Mouse (Mus musculus) right cerebral cortex, postnatal 4 days (tissue): ENCODE data around the gene Dnajb1.
"Not testable (repeated sequence)": the region's sequence is repeated elsewhere in the genome, so short reads cannot be mapped to it uniquely, and the experiment has no call there.

ENCODE experiments used
- DNase-seq: peaks from one replicate; pipeline ENCODE4 v3.0.0-alpha.2; 2022

Gene Dnajb1

DNA sequence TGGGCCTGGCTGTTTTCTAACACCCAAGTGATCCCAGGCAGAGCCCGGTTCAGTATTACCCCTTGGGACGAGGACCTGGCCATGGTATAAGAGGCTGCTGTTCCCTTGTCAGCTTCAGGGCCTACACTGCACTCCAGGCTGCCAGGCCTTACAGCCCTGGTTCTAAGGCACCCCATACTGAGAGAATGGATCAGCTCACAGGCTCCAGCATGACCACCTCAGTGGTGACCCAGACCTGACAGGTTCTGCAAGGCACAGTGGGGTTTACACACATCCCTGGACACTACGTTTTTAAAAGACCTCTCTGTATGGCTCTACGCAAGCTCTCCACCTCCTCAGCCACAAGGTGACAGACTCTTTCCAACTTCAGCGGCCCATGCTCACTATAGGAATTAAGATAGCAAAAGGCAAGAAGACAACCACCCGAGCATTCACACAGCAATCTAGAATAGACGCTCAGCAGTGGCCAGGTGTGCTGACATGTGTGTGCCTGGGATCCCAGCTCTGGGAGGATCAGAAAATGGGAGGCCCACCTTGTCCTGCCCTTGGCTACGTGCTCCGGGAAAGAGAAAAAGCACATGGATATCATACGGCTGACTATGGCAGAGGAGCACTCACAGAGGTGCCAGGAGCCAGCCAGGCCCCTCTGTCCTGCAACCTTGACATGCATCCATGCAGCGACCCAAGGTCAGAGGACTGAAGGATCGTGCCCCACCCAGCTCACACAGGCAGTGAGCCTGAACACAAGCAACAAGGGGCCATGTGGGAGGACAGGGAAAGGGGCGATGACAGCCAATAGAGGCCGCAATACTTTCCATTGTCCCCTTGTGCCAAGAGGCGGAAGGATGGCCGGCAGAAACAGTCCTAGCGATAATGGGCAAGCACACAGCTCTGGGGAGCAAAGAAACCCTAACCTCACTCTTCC lies 29.6 kb upstream of the Dnajb1 start:
- DNase-seq: no peak

GRCm38 (mm10) chr8:83579676-83580075 lies 28.3 kb upstream of the Dnajb1 start:
- DNase-seq: no peak

DNA sequence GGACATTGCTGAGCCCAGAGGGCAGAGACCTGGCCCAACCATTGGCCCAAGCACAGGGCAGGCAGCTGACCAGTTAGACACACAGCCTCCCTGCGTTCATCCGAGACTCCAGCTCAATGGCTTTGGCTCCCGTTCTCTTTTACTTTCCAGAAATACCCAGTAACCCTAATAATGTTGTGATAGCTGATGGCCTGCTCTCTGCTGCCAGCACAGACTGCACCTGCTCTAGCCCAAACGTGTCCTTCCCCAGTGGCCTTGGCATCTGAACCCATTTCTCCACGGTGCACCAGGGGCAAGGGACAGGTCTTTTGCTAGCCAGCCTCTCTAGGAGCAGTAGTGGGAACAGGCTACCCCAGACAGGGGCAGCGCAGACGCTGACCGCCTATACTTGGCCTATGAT lies 27.2 kb upstream of the Dnajb1 start:
- no peak for DNase-seq

GRCm38 (mm10) chr8:83582226-83582625 lies 25.8 kb upstream of the Dnajb1 start:
- DNase-seq: no peak

DNA sequence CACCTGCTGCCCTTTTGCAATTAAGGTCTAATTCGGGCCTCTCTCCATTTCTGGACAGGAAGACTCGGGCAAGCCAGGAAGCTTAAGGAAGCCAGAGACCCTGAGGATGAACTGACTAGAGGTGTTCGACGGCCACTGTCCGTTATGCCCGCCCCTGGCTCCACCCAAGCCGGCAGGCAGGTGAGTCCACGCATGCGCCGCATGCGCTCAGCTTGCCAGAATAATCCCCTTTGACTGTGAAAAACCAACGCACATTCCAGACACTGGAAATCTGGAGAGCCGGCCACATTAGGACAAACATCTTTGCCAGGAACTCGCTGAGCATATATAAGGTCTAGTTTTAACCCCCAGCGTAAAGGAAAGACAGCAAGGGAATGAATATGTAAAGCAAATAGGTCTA lies 24.8 kb upstream of the Dnajb1 start:
- DNase-seq: no peak

- no peak for DNase-seq
Observed at GRCm38 (mm10) chr8:83584771-83585170, 23.2 kb upstream of the Dnajb1 start.

- DNase-seq: no peak
Observed at GRCm38 (mm10) chr8:83585333-83585732, 22.7 kb upstream of the Dnajb1 start.

- DNase-seq: no peak
Observed at GRCm38 (mm10) chr8:83587644-83588043, 20.3 kb upstream of the Dnajb1 start.

DNA sequence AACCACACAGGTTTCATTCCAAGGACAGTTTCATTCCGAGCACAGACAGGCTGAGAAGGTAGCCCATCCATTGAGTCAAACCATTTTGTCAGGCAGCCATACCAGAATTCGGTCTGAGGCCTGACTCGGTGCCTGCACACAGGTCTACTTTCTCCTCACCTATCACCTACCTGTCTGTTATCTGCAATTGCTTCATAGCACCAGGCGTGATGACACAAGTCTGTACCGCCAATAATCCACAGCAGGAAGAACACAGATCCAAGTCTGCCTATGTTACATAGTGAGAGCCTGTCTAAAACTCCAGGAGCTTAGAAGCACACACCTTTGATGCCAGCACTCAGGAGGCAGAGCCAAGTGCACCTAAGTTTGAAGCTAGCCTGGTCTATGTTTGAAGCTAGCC lies 19.1 kb upstream of the Dnajb1 start:
- no peak for DNase-seq

DNA sequence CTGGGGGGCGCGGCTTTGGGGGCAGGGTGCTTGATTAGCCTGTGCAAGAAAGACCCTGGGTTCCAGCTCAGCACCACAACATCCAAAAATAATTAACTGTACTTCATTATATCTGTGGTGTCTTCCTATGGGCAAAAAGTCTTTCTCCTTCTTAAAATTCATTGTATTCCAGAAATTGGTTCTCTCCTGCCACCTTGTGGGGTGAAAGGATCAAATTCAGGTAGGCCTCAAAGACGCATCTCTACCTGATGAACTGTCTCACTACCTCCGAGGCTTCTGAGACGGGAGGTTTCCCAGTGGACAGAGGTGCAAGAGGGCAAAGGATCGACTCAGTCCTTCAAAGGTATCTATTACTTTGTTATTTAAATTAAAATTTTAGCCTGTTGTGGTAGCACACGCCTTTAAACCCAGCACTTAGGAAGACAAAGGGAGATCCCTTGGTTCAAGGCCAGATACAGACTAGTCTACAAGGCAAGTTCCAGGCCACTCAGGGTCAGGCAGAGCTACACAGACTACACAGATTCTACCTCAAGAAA lies 17.4 kb upstream of the Dnajb1 start:
- no peak for DNase-seq

DNA sequence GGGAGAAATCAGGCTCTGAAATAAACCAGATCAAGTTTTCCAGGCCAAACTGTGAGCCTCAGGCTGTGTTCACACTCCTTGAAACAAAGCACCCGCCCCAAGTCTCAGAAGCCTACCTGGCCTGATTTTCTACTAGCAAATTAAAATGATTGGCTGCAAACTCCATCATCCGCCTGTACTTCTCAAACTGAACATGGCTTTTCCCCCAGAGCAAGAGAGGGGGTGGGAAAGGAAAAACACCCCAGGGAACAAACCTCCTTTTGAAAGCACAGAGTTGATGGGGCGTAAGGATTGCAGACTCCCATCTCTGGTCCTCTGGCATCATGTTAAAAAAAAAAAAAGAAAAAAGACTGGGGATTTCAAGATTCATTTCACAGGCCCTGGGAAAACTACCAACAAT lies 15.3 kb upstream of the Dnajb1 start:
- no peak for DNase-seq

GRCm38 (mm10) chr8:83593325-83594166 lies 14.4 kb upstream of the Dnajb1 start:
- no peak for DNase-seq

GRCm38 (mm10) chr8:83594167-83595049 lies 13.6 kb upstream of the Dnajb1 start:
- DNase-seq: peak; percentile 98

- DNase-seq: not testable (repeated sequence)
Observed at GRCm38 (mm10) chr8:83595050-83595345, 13.0 kb upstream of the Dnajb1 start.

GRCm38 (mm10) chr8:83596369-83596768 lies 11.6 kb upstream of the Dnajb1 start:
- no peak for DNase-seq

DNA sequence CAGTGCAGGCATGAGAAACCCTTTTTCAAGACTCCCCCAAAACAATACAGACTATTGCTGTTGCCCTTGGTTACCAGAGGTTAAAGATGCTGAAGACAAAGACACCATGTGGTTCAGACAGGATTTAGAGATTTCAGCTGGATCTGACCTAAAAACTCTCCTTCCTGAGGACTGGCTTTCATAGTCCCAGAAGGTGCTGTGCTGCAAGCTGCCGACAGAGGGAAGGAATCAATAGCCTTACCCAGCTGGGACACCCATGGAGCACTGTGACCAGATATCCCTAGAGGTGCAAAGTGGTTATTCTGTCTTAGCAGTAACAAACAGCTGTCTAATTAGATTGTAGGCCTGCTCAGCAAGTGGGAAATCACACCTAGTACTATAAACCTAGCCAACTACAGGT lies 9.8 kb upstream of the Dnajb1 start:
- no peak for DNase-seq

- DNase-seq: no peak
Observed at GRCm38 (mm10) chr8:83599814-83600213, 8.2 kb upstream of the Dnajb1 start.

- DNase-seq: no peak
Observed at GRCm38 (mm10) chr8:83602650-83603029, 5.4 kb upstream of the Dnajb1 start.

DNA sequence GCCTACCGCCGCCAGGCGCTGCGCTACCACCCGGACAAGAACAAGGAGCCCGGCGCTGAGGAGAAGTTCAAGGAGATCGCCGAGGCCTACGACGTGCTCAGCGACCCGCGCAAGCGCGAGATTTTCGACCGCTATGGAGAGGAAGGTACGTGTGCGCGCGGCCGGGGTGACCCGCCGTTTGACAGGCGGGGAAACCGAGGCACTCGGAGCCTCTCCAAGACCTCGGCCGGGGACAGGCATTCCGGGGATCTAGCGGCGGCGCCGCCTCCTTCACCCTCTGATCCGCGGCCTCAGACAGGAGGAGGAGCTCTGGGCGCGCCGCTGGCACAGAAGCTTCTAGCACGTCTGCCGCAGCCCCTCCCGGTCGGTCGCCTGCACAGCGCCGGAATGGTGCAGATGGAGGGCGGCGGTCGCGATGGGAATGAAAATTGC lies 421 bp downstream of the Dnajb1 start:
- DNase-seq: peak; percentile 72

DNA sequence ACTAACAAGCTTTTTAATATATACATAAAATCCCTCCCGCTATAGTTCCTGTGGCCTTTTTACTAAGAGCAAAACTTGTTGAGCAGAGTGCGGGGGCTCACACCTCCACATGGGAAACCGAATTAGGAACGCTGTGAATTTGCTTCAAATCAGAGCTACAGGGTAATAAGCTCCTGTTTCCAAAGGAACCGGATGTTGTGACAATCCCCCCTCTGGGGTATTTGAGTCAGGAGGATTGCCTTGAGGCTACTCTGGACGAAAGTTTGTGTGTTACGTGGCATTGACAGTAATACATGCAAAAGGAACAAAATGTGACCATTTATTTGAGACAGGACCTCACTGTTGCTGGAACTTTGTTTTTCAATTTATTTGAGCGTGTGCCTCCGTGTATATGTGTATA lies 1.1 kb downstream of the Dnajb1 start:
- DNase-seq: no peak

DNA sequence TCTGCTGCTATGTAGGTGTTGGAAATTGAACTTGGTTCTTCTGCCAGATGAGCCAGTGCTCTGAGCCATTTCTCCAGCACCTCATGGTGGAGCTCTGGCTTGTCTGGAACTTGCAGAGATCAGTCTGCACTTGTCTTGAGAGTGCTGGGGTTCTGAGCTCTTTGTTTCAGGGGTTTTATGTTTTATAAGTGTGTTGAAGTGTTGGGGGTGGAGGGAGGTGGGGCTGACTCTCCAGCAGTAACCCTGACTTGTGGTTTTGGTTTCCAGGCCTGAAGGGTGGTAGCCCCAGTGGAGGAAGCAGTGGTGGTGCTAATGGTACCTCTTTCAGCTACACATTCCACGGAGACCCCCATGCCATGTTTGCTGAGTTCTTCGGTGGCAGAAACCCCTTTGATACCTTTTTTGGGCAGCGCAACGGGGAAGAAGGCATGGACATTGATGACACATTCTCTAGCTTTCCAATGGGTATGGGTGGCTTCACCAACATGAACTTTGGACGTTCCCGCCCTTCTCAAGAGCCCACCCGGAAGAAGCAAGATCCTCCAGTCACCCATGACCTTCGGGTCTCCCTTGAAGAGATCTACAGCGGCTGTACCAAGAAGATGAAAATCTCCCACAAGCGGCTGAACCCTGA lies 1.7 kb downstream of the Dnajb1 start:
- DNase-seq: no peak

DNA sequence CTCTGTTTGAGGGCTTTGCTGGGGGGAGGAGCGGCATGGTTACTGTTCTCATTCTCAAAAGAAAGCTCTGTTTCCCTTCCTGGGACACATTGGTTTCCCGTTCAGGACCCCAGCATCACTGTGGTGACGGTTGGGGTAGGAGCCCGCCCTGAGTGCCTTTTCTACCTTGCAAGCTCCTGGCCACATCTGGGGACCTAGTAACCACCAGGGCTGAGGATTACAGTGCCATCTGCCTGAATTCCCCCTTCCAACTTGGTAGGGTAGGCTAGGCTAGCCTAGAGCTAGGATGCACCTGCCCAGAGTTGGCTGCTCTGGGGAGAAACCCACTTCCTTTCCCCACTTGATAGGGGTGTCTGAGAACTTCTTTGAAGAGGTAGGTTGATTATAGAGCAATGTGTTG lies 3.9 kb downstream of the Dnajb1 start:
- no peak for DNase-seq
